8 mouse cellular contexts compared by ENCODE assay signal in the genomic region with DNA sequence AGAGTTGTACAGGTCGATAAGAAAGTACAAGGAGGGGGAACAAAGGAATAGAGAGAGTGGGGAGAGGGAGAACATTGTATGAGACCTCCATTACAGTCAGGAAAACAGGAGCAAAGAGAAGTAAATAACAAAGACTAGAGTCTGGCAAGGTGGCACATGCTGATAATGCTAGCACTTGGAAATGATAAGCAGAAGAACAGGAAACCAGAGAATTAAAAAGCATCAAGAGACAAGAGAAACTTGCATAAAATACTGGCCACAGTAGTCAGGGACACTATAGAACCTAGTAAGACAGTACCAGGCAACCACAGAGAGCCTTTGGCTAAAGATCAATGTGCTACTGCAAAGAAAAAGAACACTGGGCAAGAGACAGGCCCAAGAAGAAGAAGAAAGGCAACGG. TPM values are rescaled to one million over a fixed set of nuclear protein-coding genes. Genes with fewer than 3 reads are reported as not detected.
DNase-seq lines count a peak whose midpoint lies in the region; ATAC-seq and TF ChIP-seq lines count a peak whose summit lies in the region.

No protein-coding gene starts in this region.

- H3K9ac ChIP-seq in lung, postnatal 0 days (replicated peaks; ENCODE audit: low read depth), result peak overlapping the region; percentile 69; the same call in 1 of the 2 replicates
- H3K9ac ChIP-seq in limb, embryonic 14.5 days (ENCODE audit: low read depth, low read length, severe bottlenecking), result 0 out of 2 replicates have a peak overlapping the region, but pooled peaks have one; percentile 73
- H3K9ac ChIP-seq in stomach, embryonic 14.5 days (replicated peaks; ENCODE audit: low read depth, low read length), result peak overlapping the region; percentile 71; the same call in 1 of the 2 replicates

- ATAC-seq in lung, postnatal 0 days, result no peak
- ATAC-seq in erythroid progenitor cell, adult 5-6 weeks (replicated peaks; ENCODE audit: low FRiP score, poor library complexity, severe bottlenecking), result peak; percentile 35
- no peak for ATAC-seq in limb, embryonic 14.5 days (ENCODE audit: low FRiP score, low read depth)
- no peak for ATAC-seq in stomach, embryonic 14.5 days (ENCODE audit: insufficient number of reproducible peaks, insufficient read depth, low FRiP score, low read depth)

- TF ChIP-seq EP300 in lung, postnatal 0 days (IDR thresholded peaks at IDR 0.05), result no peak

- H3K27me3 ChIP-seq in lung, postnatal 0 days (replicated peaks; ENCODE audit: insufficient read depth, low read length), result no peaks in the 10 kb centered on the region
- H3K27me3 ChIP-seq in limb, embryonic 14.5 days (ENCODE audit: control insufficient read depth, insufficient read depth, low read length), result no peaks in the 10 kb centered on the region
- no peaks in the 10 kb centered on the region for H3K27me3 ChIP-seq in stomach, embryonic 14.5 days (ENCODE audit: control insufficient read depth, insufficient read depth, low read length)

- DNase-seq in lung, postnatal 0 days (ENCODE audit: low spot score), result no peak
- no peak for DNase-seq in lung, postnatal 10 days
- DNase-seq in limb, embryonic 14.5 days (ENCODE audit: low spot score), result no peak
- no peak for DNase-seq in adrenal gland, postnatal 36 days
- no peak for DNase-seq in embryo, embryonic 10 days (ENCODE audit: low spot score)
- no peak for DNase-seq in retina, postnatal 1 day

- no peaks in the 10 kb centered on the region for H3K4me1 ChIP-seq in lung, postnatal 0 days (ENCODE audit: insufficient read depth, low read depth, low read length)
- H3K4me1 ChIP-seq in limb, embryonic 14.5 days (ENCODE audit: control insufficient read depth, insufficient read depth, low read length), result no peaks in the 10 kb centered on the region
- no peaks in the 10 kb centered on the region for H3K4me1 ChIP-seq in stomach, embryonic 14.5 days (ENCODE audit: control insufficient read depth, insufficient read depth, low read length)

- peak overlapping the region; percentile 77 for H3K4me2 ChIP-seq in lung, postnatal 0 days (replicated peaks; ENCODE audit: low read depth, low read length)
- peak overlapping the region; percentile 73 for H3K4me2 ChIP-seq in limb, embryonic 14.5 days (replicated peaks; ENCODE audit: low read depth, low read length, severe bottlenecking)
- H3K4me2 ChIP-seq in stomach, embryonic 14.5 days (replicated peaks; ENCODE audit: low read depth, low read length), result peak overlapping the region; percentile 54

- no peak for TF ChIP-seq CTCF in lung, postnatal 0 days (IDR thresholded peaks at IDR 0.05)

- no peaks in the 10 kb centered on the region for H3K9me3 ChIP-seq in lung, postnatal 0 days (ENCODE audit: low read length)
- no peaks in the 10 kb centered on the region for H3K9me3 ChIP-seq in limb, embryonic 14.5 days (ENCODE audit: control insufficient read depth, low read length)
- no peaks in the 10 kb centered on the region for H3K9me3 ChIP-seq in stomach, embryonic 14.5 days (ENCODE audit: control insufficient read depth, low read depth, low read length)

- H3K4me3 ChIP-seq in lung, postnatal 0 days (ENCODE audit: low read depth, low read length), result peak overlapping the region; percentile 61; the same call in 1 of the 2 replicates
- peak overlapping the region; percentile 48 for H3K4me3 ChIP-seq in limb, embryonic 14.5 days (replicated peaks; ENCODE audit: low read length)
- H3K4me3 ChIP-seq in stomach, embryonic 14.5 days (ENCODE audit: low read depth, low read length), result peak overlapping the region; percentile 55

- WGBS in lung, postnatal 0 days, result 71% methylated on average over 2 of the region's 2 CpGs
- 67% methylated on average over 2 of the region's 2 CpGs for WGBS in limb, embryonic 14.5 days
- 74% methylated on average over 2 of the region's 2 CpGs for WGBS in stomach, embryonic 14.5 days

- no peak overlapping the region for H3K27ac ChIP-seq in lung, postnatal 0 days (ENCODE audit: low read length)
- no peak overlapping the region for H3K27ac ChIP-seq in limb, embryonic 14.5 days (replicated peaks; ENCODE audit: low read depth, low read length)
- H3K27ac ChIP-seq in stomach, embryonic 14.5 days (ENCODE audit: low read length), result no peak overlapping the region

- TF ChIP-seq POLR2A in limb, embryonic 14.5 days (IDR thresholded peaks at IDR 0.05; ENCODE audit: borderline replicate concordance, extremely low read depth, insufficient read depth, insufficient read length), result no peak

- no peaks in the 10 kb centered on the region for H3K36me3 ChIP-seq in lung, postnatal 0 days (ENCODE audit: insufficient read depth, low read length)
- no peaks in the 10 kb centered on the region for H3K36me3 ChIP-seq in limb, embryonic 14.5 days (ENCODE audit: control insufficient read depth, insufficient read depth, low read length)
- H3K36me3 ChIP-seq in stomach, embryonic 14.5 days (ENCODE audit: control insufficient read depth, insufficient read depth, low read length), result no peaks in the 10 kb centered on the region

RNA-seq across cellular contexts. Expression of gene Zfp119b, which starts 16.7 kb away (rescaled TPM):
- polyA plus RNA-seq in lung, postnatal 0 days (2015; fragmentation: Nextera tagmentation; extraction: Ambion mirVana), result 10.0 and 11.0 TPM in 2 replicates
- total RNA-seq in erythroid progenitor cell, adult 5-6 weeks (2015; ENCODE audit: low replicate concordance), result 1.4 TPM in 1 of 2 replicates, not detected in the other
- total RNA-seq in erythroid progenitor cell, adult 5-6 weeks (2017; ENCODE audit: low replicate concordance), result 1.2 and 6.4 TPM in 2 replicates
- 1.9 and 3.5 TPM in 2 replicates for polyA plus RNA-seq in limb, embryonic 14.5 days (2012; rRNA removed)
- 7.1 and 8.3 TPM in 2 replicates for polyA plus RNA-seq in limb, embryonic 14.5 days (2014; fragmentation: Nextera tagmentation; extraction: Ambion mirVana)
- polyA plus RNA-seq in stomach, embryonic 14.5 days (2014; fragmentation: Nextera tagmentation; extraction: Ambion mirVana), result 4.6 and 7.7 TPM in 2 replicates
- total RNA-seq in adrenal gland, postnatal 36 days (2021), result 1 to 10 TPM; 3.3 to 4.0 TPM

RNA-seq across cellular contexts. Expression of gene Ebi3, which starts 19.8 kb away (rescaled TPM):
- 3.1 and 3.3 TPM in 2 replicates for polyA plus RNA-seq in lung, postnatal 0 days (2015; fragmentation: Nextera tagmentation; extraction: Ambion mirVana)
- total RNA-seq in erythroid progenitor cell, adult 5-6 weeks (2015; ENCODE audit: low replicate concordance), result 5.4 and 6.8 TPM in 2 replicates
- 4.0 and 16.4 TPM in 2 replicates for total RNA-seq in erythroid progenitor cell, adult 5-6 weeks (2017; ENCODE audit: low replicate concordance)
- polyA plus RNA-seq in limb, embryonic 14.5 days (2012; rRNA removed), result 2.3 and 2.8 TPM in 2 replicates
- 1.7 and 2.2 TPM in 2 replicates for polyA plus RNA-seq in limb, embryonic 14.5 days (2014; fragmentation: Nextera tagmentation; extraction: Ambion mirVana)
- polyA plus RNA-seq in stomach, embryonic 14.5 days (2014; fragmentation: Nextera tagmentation; extraction: Ambion mirVana), result 2.7 and 3.1 TPM in 2 replicates
- 1 to 10 TPM; 1.1 to 1.5 TPM for total RNA-seq in adrenal gland, postnatal 36 days (2021)

RNA-seq across cellular contexts. Expression of gene Yju2, which starts 26.3 kb away (rescaled TPM):
- 16.8 and 19.2 TPM in 2 replicates for polyA plus RNA-seq in lung, postnatal 0 days (2015; fragmentation: Nextera tagmentation; extraction: Ambion mirVana)
- 3.8 and 5.4 TPM in 2 replicates for total RNA-seq in erythroid progenitor cell, adult 5-6 weeks (2015; ENCODE audit: low replicate concordance)
- total RNA-seq in erythroid progenitor cell, adult 5-6 weeks (2017; ENCODE audit: low replicate concordance), result 1.7 and 5.4 TPM in 2 replicates
- 9.3 and 13.3 TPM in 2 replicates for polyA plus RNA-seq in limb, embryonic 14.5 days (2012; rRNA removed)
- polyA plus RNA-seq in limb, embryonic 14.5 days (2014; fragmentation: Nextera tagmentation; extraction: Ambion mirVana), result 16.7 and 19.2 TPM in 2 replicates
- 20.8 and 21.8 TPM in 2 replicates for polyA plus RNA-seq in stomach, embryonic 14.5 days (2014; fragmentation: Nextera tagmentation; extraction: Ambion mirVana)
- total RNA-seq in adrenal gland, postnatal 36 days (2021), result 10 to 100 TPM; 13.1 to 15.8 TPM

RNA-seq across cellular contexts. Expression of gene Shd, which starts 37.6 kb away (rescaled TPM):
- 3.1 and 3.4 TPM in 2 replicates for polyA plus RNA-seq in lung, postnatal 0 days (2015; fragmentation: Nextera tagmentation; extraction: Ambion mirVana)
- not detected in 2 replicates for total RNA-seq in erythroid progenitor cell, adult 5-6 weeks (2015; ENCODE audit: low replicate concordance)
- total RNA-seq in erythroid progenitor cell, adult 5-6 weeks (2017; ENCODE audit: low replicate concordance), result not detected in 2 replicates
- polyA plus RNA-seq in limb, embryonic 14.5 days (2012; rRNA removed), result 58.0 and 77.5 TPM in 2 replicates
- polyA plus RNA-seq in limb, embryonic 14.5 days (2014; fragmentation: Nextera tagmentation; extraction: Ambion mirVana), result 25.8 and 33.7 TPM in 2 replicates
- polyA plus RNA-seq in stomach, embryonic 14.5 days (2014; fragmentation: Nextera tagmentation; extraction: Ambion mirVana), result 12.1 and 16.6 TPM in 2 replicates
- total RNA-seq in adrenal gland, postnatal 36 days (2021), result under 1 TPM; 0.50 to 0.99 TPM

RNA-seq across cellular contexts. Expression of gene Zfp959, which starts 40.7 kb away (rescaled TPM):
- 10.9 and 11.1 TPM in 2 replicates for polyA plus RNA-seq in lung, postnatal 0 days (2015; fragmentation: Nextera tagmentation; extraction: Ambion mirVana)
- 5.0 and 9.0 TPM in 2 replicates for total RNA-seq in erythroid progenitor cell, adult 5-6 weeks (2015; ENCODE audit: low replicate concordance)
- 3.6 and 5.7 TPM in 2 replicates for total RNA-seq in erythroid progenitor cell, adult 5-6 weeks (2017; ENCODE audit: low replicate concordance)
- 5.3 and 7.6 TPM in 2 replicates for polyA plus RNA-seq in limb, embryonic 14.5 days (2012; rRNA removed)
- polyA plus RNA-seq in limb, embryonic 14.5 days (2014; fragmentation: Nextera tagmentation; extraction: Ambion mirVana), result 11.1 and 12.1 TPM in 2 replicates
- 15.3 and 17.2 TPM in 2 replicates for polyA plus RNA-seq in stomach, embryonic 14.5 days (2014; fragmentation: Nextera tagmentation; extraction: Ambion mirVana)
- total RNA-seq in adrenal gland, postnatal 36 days (2021), result 1 to 10 TPM; 5.1 to 6.5 TPM
